Mouse (Mus musculus): ENCODE data around the gene Olfr283. TPM values are rescaled to one million over a fixed set of nuclear protein-coding genes. Genes with fewer than 3 reads are reported as not detected.

The Olfr283 gene
- polyA plus RNA-seq, 1 experiment from 2014 or later = not detected

DNA sequence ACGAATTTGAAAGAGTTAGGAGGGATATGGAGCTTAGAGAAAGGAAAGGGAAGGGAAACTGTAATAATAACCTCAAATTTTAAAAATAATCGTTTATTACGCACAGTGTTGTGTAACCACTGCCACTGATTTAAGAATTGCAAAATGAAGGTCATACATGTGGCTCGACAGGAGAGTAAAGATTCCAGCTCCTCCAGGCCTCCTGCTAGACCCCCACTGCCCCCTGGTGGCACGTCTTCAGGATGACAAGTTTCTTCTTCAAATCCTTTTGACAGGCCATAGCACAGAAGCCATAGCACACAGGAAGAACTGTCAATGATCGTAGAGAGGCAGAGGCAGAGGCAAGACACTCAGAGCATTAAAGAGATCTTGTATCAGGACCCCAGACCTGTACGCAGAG, 9.1 kb upstream of the Olfr283 start:
- Histone ChIP-seq H3K27me3 (ENCODE audit: control insufficient read depth, insufficient read depth, low read length) (no peaks in the 10 kb centered on the region), H3K9ac (ENCODE audit: low read length) (no peak overlapping the region; the same call in 1 of the 2 replicates), H3K4me2 (ENCODE audit: low read length) (no peak overlapping the region), H3K9me3 (ENCODE audit: control insufficient read depth, low read length) (no peaks in the 10 kb centered on the region), H3K4me3 (ENCODE audit: control insufficient read depth in 1 of 2, insufficient read depth in 1 of 2, low read depth in 1 of 2, low read length in 2 of 2) (no peak overlapping the region), H3K27ac (replicated peaks in 1 of 2; ENCODE audit: control insufficient read depth in 1 of 2, insufficient read depth in 1 of 2, low read depth in 2 of 2, low read length in 2 of 2) (no peak overlapping the region), H3K36me3 (ENCODE audit: control insufficient read depth, insufficient read depth, low read length) (no peaks in the 10 kb centered on the region), H3K4me1 (ENCODE audit: control insufficient read depth in 2 of 2, insufficient read depth in 2 of 2, low read length in 2 of 2) (no peaks in the 10 kb centered on the region; a peak in 1 of 4 replicates)
- WGBS = 28% methylated on average over 7 of the region's 7 CpGs
- no peak for ATAC-seq (ENCODE audit: insufficient number of reproducible peaks, insufficient read depth, low FRiP score, low read depth)

GRCm38 (mm10) chr15:98387621-98388020, 6.9 kb upstream of the Olfr283 start:
- 71% methylated on average over 2 of the region's 2 CpGs for WGBS

GRCm38 (mm10) chr15:98378209-98378608, 2.5 kb downstream of the Olfr283 start:
- H3K36me3 ChIP-seq (ENCODE audit: control insufficient read depth, insufficient read depth, low read length) = no peaks in the 10 kb centered on the region

More at GRCm38 (mm10) chr15:98387621-98388020, 6.9 kb upstream of the Olfr283 start:
- H3K4me2 ChIP-seq (ENCODE audit: low read length) = no peak overlapping the region
- no peak overlapping the region for H3K9ac ChIP-seq (ENCODE audit: low read length)
- no peak for ATAC-seq (ENCODE audit: insufficient number of reproducible peaks, insufficient read depth, low FRiP score, low read depth)
- no peaks in the 10 kb centered on the region for H3K9me3 ChIP-seq (ENCODE audit: control insufficient read depth, low read length)
- H3K36me3 ChIP-seq (ENCODE audit: control insufficient read depth, insufficient read depth, low read length) = no peaks in the 10 kb centered on the region
- H3K4me3 ChIP-seq (ENCODE audit: control insufficient read depth in 1 of 2, insufficient read depth in 1 of 2, low read depth in 1 of 2, low read length in 2 of 2) = no peak overlapping the region
- H3K27me3 ChIP-seq (ENCODE audit: control insufficient read depth, insufficient read depth, low read length) = no peaks in the 10 kb centered on the region
- H3K4me1 ChIP-seq (ENCODE audit: control insufficient read depth in 2 of 2, insufficient read depth in 2 of 2, low read length in 2 of 2) = no peaks in the 10 kb centered on the region; a peak in 1 of 4 replicates
- no peak overlapping the region for H3K27ac ChIP-seq (replicated peaks in 1 of 2; ENCODE audit: control insufficient read depth in 1 of 2, insufficient read depth in 1 of 2, low read depth in 2 of 2, low read length in 2 of 2)

GRCm38 (mm10) chr15:98340887-98341286, 39.9 kb downstream of the Olfr283 start, which contains the start of gene Olfr284:
Gene Olfr284 (minus strand): TSS chr15:98340987.
- Histone ChIP-seq H3K9me3 (ENCODE audit: control insufficient read depth, low read length) (no peaks in the 10 kb centered on the region), H3K4me1 (ENCODE audit: control insufficient read depth in 2 of 2, insufficient read depth in 2 of 2, low read length in 2 of 2) (no peaks in the 10 kb centered on the region), H3K36me3 (ENCODE audit: control insufficient read depth, insufficient read depth, low read length) (no peaks in the 10 kb centered on the region), H3K4me2 (ENCODE audit: low read length) (no peak within 1 kb of the TSS), H3K9ac (ENCODE audit: low read length) (no peak within 1 kb of the TSS), H3K27ac (replicated peaks in 1 of 2; ENCODE audit: control insufficient read depth in 1 of 2, insufficient read depth in 1 of 2, low read depth in 2 of 2, low read length in 2 of 2) (no peak within 1 kb of the TSS), H3K4me3 (ENCODE audit: control insufficient read depth in 1 of 2, insufficient read depth in 1 of 2, low read depth in 1 of 2, low read length in 2 of 2) (no peak within 1 kb of the TSS), H3K27me3 (ENCODE audit: control insufficient read depth, insufficient read depth, low read length) (no peaks in the 10 kb centered on the region)
- no peak for ATAC-seq (ENCODE audit: insufficient number of reproducible peaks, insufficient read depth, low FRiP score, low read depth)
- 77% methylated on average over 8 of the region's 8 CpGs for WGBS

More at GRCm38 (mm10) chr15:98378209-98378608, 2.5 kb downstream of the Olfr283 start:
- Histone ChIP-seq H3K4me3 (ENCODE audit: control insufficient read depth in 1 of 2, insufficient read depth in 1 of 2, low read depth in 1 of 2, low read length in 2 of 2) (no peak overlapping the region), H3K9ac (ENCODE audit: low read length) (no peak overlapping the region), H3K27ac (replicated peaks in 1 of 2; ENCODE audit: control insufficient read depth in 1 of 2, insufficient read depth in 1 of 2, low read depth in 2 of 2, low read length in 2 of 2) (no peak overlapping the region), H3K4me2 (ENCODE audit: low read length) (no peak overlapping the region), H3K4me1 (ENCODE audit: control insufficient read depth in 2 of 2, insufficient read depth in 2 of 2, low read length in 2 of 2) (no peaks in the 10 kb centered on the region), H3K9me3 (ENCODE audit: control insufficient read depth, low read length) (no peaks in the 10 kb centered on the region), H3K27me3 (ENCODE audit: control insufficient read depth, insufficient read depth, low read length) (no peaks in the 10 kb centered on the region)
- 83% methylated on average over 13 of the region's 13 CpGs for WGBS
- no peak for ATAC-seq (ENCODE audit: insufficient number of reproducible peaks, insufficient read depth, low FRiP score, low read depth)

Other genes starting within 250 kb of the Olfr283 start
- gene Asb8, start 215.3 kb downstream of the Olfr283 start, polyA plus RNA-seq (2014; fragmentation: Nextera tagmentation; extraction: Ambion mirVana) = 109 and 111 TPM in 2 replicates
- gene Ccdc184, start 213.8 kb downstream of the Olfr283 start, polyA plus RNA-seq (2014; fragmentation: Nextera tagmentation; extraction: Ambion mirVana) = 1.1 and 1.3 TPM in 2 replicates
- not detected in 2 replicates for gene Olfr288, start 185.4 kb downstream of the Olfr283 start, polyA plus RNA-seq (2014; fragmentation: Nextera tagmentation; extraction: Ambion mirVana)
- gene Gm44579, start 160.0 kb downstream of the Olfr283 start, polyA plus RNA-seq (2014; fragmentation: Nextera tagmentation; extraction: Ambion mirVana) = not detected in 2 replicates
- not detected in 2 replicates for gene Olfr287, start 159.9 kb downstream of the Olfr283 start, polyA plus RNA-seq (2014; fragmentation: Nextera tagmentation; extraction: Ambion mirVana)
- not detected in 2 replicates for gene Olfr286, start 146.5 kb downstream of the Olfr283 start, polyA plus RNA-seq (2014; fragmentation: Nextera tagmentation; extraction: Ambion mirVana)
- not detected in 2 replicates for gene H1fnt, start 123.7 kb downstream of the Olfr283 start, polyA plus RNA-seq (2014; fragmentation: Nextera tagmentation; extraction: Ambion mirVana)
- gene Zfp641, start 84.8 kb downstream of the Olfr283 start, polyA plus RNA-seq (2014; fragmentation: Nextera tagmentation; extraction: Ambion mirVana) = 1.5 and 1.6 TPM in 2 replicates
- not detected in 2 replicates for gene Olfr285, start 63.6 kb downstream of the Olfr283 start, polyA plus RNA-seq (2014; fragmentation: Nextera tagmentation; extraction: Ambion mirVana)
- not detected in 2 replicates for gene Olfr284, start 40.0 kb downstream of the Olfr283 start, polyA plus RNA-seq (2014; fragmentation: Nextera tagmentation; extraction: Ambion mirVana)
- gene Olfr282, start 50.3 kb upstream of the Olfr283 start, polyA plus RNA-seq (2014; fragmentation: Nextera tagmentation; extraction: Ambion mirVana) = not detected in 2 replicates
- gene Olfr281, start 71.6 kb upstream of the Olfr283 start, polyA plus RNA-seq (2014; fragmentation: Nextera tagmentation; extraction: Ambion mirVana) = not detected in 2 replicates
- not detected in 2 replicates for gene OR5BS1P, start 89.0 kb upstream of the Olfr283 start, polyA plus RNA-seq (2014; fragmentation: Nextera tagmentation; extraction: Ambion mirVana)
- 0.27 TPM in 1 of 2 replicates, not detected in the other for gene Lalba, start 101.8 kb upstream of the Olfr283 start, polyA plus RNA-seq (2014; fragmentation: Nextera tagmentation; extraction: Ambion mirVana)
- not detected in 2 replicates for gene Olfr279, start 111.5 kb upstream of the Olfr283 start, polyA plus RNA-seq (2014; fragmentation: Nextera tagmentation; extraction: Ambion mirVana)
- gene Kansl2, start 153.3 kb upstream of the Olfr283 start, polyA plus RNA-seq (2014; fragmentation: Nextera tagmentation; extraction: Ambion mirVana) = 69.0 and 74.1 TPM in 2 replicates
- gene Ccnt1, start 190.0 kb upstream of the Olfr283 start, polyA plus RNA-seq (2014; fragmentation: Nextera tagmentation; extraction: Ambion mirVana) = 34.0 and 39.2 TPM in 2 replicates
- 0.53 and 0.66 TPM in 2 replicates for gene 4930415O20Rik, start 190.1 kb upstream of the Olfr283 start, polyA plus RNA-seq (2014; fragmentation: Nextera tagmentation; extraction: Ambion mirVana)
- 35.2 and 43.7 TPM in 2 replicates for gene Adcy6, start 229.1 kb upstream of the Olfr283 start, polyA plus RNA-seq (2014; fragmentation: Nextera tagmentation; extraction: Ambion mirVana)
- gene Cacnb3, start 249.9 kb upstream of the Olfr283 start, polyA plus RNA-seq (2014; fragmentation: Nextera tagmentation; extraction: Ambion mirVana) = 6.1 and 6.6 TPM in 2 replicates

Data from heart, embryonic 14.5 days (tissue).